Mouse (Mus musculus) neural tube, embryonic 14.5 days (tissue): ENCODE results near the gene Cuta. TPM values are rescaled to one million over a fixed set of nuclear protein-coding genes. Genes with fewer than 3 reads are reported as not detected.
"Not testable (repeated sequence)": the region's sequence is repeated elsewhere in the genome, so short reads cannot be mapped to it uniquely, and the experiment has no call there.

Experiments used
- ATAC-seq: fragments of 200-750 bp; cut with Nextera tagmentation; 2 replicates; pipeline ENCODE4 v1.8.0; 2017; ENCODE audit warnings: low read depth, mild to moderate bottlenecking, moderate TSS enrichment, moderate library complexity
- H3K27ac ChIP-seq: fragments of 300-500 bp; sonication (generic); 2 replicates; pipeline ENCODE4 v1.5.1; 2014; ENCODE audit warnings: low read depth, mild to moderate bottlenecking, control low read depth, low read length, moderate library complexity, mixed read lengths
- H3K27me3 ChIP-seq: fragments of 300-500 bp; sonication (generic); 2 replicates; pipeline ENCODE4 v1.6.1; 2014; ENCODE audit warnings: low read length; ENCODE audit not compliant: control insufficient read depth, insufficient read depth
- H3K36me3 ChIP-seq: fragments of 300-500 bp; sonication (generic); 2 replicates; pipeline ENCODE4 v1.6.1; 2014; ENCODE audit warnings: low read length, mixed read lengths; ENCODE audit not compliant: control insufficient read depth, insufficient read depth
- H3K4me1 ChIP-seq: fragments of 300-500 bp; sonication (generic); 2 replicates; pipeline ENCODE4 v1.6.1; 2014; ENCODE audit warnings: low read length; ENCODE audit not compliant: control insufficient read depth, insufficient read depth
- H3K4me2 ChIP-seq: fragments of 300-500 bp; sonication (generic); 2 replicates; pipeline ENCODE4 v1.6.1; 2014; ENCODE audit warnings: mild to moderate bottlenecking, low read depth, low read length, control low read depth
- H3K4me3 ChIP-seq: fragments of 300-500 bp; sonication (generic); 2 replicates; pipeline ENCODE4 v1.5.1; 2014; ENCODE audit warnings: low read depth, low read length, control low read depth, mixed read lengths
- H3K9ac ChIP-seq: fragments of 300-500 bp; sonication (generic); replicated peaks from 2 replicates; pipeline ENCODE4 v1.6.1; 2014; ENCODE audit warnings: low read depth, mild to moderate bottlenecking, control low read depth, low read length, mixed read lengths
- H3K9me3 ChIP-seq: fragments of 300-500 bp; sonication (generic); 2 replicates; pipeline ENCODE4 v1.6.1; 2016; ENCODE audit warnings: low read length; ENCODE audit not compliant: control insufficient read depth
- WGBS: fragments of 180-500 bp; shearing (Covaris S2); extraction: QIAGEN DNeasy Blood & Tissue Kit; methylation state at CpG from one replicate; pipeline ENCODE4 v1.1.7; 2014; 5-methylcytosine and 5-hydroxymethylcytosine counted together
- polyA plus RNA-seq: library from polyadenylated mRNA; unstranded; fragments of >200 nt; fragmentation: Nextera tagmentation; extraction: Ambion mirVana; gene quantifications from 2 replicates; pipeline ENCODE4 v1.2.1, GENCODE M21; 2014

Cuta gene
- polyA plus RNA-seq, 1 experiment from 2014 or later: 112 TPM

DNA sequence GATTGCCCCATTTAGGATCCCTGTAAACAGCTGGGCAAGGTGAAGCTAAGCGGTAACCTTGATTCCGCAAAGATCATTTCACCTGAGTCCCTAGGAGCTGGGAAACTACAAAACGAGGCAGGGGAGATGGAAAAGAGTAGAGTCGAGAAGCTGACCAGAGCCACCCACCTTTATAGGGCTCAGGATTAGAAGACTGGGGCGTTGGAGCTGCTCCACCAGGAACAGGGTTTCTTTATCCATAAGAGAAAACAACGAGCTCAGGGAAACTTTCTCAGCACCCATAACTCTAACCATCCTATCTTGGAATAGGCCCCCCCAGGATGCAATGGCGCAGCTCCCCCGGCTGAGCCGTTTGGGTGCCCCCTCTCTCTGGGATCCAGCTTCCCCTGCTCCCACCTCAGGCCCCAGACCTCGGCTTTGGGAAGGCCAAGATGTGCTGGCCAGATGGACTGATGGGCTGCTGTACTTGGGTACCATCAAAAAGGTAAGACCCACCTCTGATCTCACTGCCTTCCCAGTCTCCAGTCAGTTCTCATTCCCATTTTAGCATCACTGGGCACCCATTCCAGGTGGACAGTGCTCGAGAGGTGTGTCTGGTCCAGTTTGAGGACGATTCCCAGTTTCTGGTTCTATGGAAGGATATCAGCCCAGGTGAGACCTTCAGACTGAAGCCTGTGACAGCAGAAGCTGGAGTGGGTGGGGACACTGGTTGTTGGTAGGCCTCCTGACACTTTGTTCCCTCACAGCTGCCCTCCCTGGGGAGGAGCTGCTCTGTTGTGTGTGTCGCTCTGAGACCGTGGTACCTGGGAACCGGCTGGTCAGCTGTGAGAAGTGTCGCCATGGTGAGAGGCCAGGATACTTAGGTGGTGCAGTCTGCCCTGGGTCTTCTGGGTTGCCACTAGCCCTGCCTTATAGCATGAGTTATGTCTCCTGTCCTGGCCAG, 5.2 kb downstream of the Cuta start:
- WGBS: 84% methylated on average over 16 of the region's 16 CpGs
- H3K27ac ChIP-seq: no peak overlapping the region

DNA sequence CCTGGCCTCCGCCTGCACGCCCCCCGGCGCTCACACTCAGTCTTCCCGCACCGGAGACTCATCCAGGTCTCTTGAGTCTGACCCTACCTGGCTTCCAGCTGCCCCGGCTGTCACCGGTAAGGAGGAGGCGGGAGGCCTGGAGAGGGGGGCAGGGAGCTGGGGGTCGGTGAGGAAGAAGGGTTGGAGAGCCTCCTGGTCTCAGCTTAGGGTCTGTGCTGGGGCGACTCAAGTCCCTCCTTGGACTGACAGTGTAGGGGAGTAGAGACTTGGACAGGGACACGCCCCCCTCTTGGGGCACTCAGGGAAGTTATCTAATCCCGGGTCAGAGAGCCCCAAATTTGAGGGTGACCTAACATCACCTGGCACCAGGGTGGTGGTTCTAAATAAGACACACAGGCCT, 6.0 kb downstream of the Cuta start:
- Histone ChIP-seq H3K9me3 (no peaks in the 10 kb centered on the region), H3K36me3 (peaks cover 10% of the 10 kb centered on the region), H3K4me2 (peak overlapping the region; percentile 82), H3K27ac (peak overlapping the region; percentile 75), H3K4me1 (peaks cover 13% of the 10 kb centered on the region), H3K27me3 (no peaks in the 10 kb centered on the region), H3K4me3 (peak overlapping the region; percentile 77), H3K9ac (peak overlapping the region; percentile 82)
- peak; percentile 18 for ATAC-seq
- WGBS: 5% methylated on average over 13 of the region's 13 CpGs

More for the DNA sequence above, 5.2 kb downstream of the Cuta start:
- peak overlapping the region; percentile 77 for H3K4me3 ChIP-seq
- H3K4me2 ChIP-seq: peak overlapping the region; percentile 82
- peaks cover 10% of the 10 kb centered on the region for H3K36me3 ChIP-seq
- peaks cover 17% of the 10 kb centered on the region for H3K4me1 ChIP-seq
- H3K27me3 ChIP-seq: no peaks in the 10 kb centered on the region
- H3K9me3 ChIP-seq: no peaks in the 10 kb centered on the region
- H3K9ac ChIP-seq: peak overlapping the region; percentile 82
- no peak for ATAC-seq

DNA sequence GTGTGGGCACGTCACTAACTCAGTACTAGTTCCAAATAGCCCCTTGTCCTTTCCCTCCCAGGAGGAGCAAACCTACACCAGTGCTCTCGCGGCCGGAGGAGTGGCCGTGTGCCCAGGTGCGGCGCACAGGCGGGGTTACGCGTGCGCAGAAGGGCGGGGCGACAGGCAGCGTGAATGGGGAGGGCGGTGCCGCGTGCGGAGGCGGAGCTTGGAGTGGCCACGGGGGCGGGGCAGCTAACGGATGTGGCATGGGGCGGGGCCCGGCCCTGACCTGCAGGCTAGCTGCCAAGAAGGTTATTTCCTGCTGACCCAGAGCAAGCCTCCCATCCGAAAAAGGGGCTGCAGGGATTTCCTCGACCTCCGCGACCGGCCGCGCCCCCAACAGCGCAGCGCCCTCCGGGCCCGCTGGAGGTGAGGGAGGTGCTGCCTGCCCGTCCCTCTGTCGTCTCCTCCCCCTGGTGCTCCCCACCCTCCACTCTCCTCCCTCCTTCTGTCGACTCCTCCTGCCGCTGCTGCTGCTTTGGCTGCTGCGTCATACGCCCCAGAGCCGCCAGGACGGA, 6.5 kb downstream of the Cuta start, which contains the start of gene Phf1:
Gene Phf1, plus strand, starts transcription at position 214 of the 560 bp plus-strand sequence.
- peak within 1 kb of the TSS; percentile 75 for H3K27ac ChIP-seq
- H3K4me3 ChIP-seq: peak within 1 kb of the TSS; percentile 77
- peak within 1 kb of the TSS; percentile 82 for H3K4me2 ChIP-seq
- 0% methylated on average over 41 of the region's 43 CpGs for WGBS
- peak within 1 kb of the TSS; percentile 82 for H3K9ac ChIP-seq
- no peaks in the 10 kb centered on the region for H3K9me3 ChIP-seq
- peak; percentile 76 for ATAC-seq
- H3K4me1 ChIP-seq: peaks cover 8% of the 10 kb centered on the region
- H3K27me3 ChIP-seq: no peaks in the 10 kb centered on the region
- H3K36me3 ChIP-seq: peaks cover 10% of the 10 kb centered on the region

DNA sequence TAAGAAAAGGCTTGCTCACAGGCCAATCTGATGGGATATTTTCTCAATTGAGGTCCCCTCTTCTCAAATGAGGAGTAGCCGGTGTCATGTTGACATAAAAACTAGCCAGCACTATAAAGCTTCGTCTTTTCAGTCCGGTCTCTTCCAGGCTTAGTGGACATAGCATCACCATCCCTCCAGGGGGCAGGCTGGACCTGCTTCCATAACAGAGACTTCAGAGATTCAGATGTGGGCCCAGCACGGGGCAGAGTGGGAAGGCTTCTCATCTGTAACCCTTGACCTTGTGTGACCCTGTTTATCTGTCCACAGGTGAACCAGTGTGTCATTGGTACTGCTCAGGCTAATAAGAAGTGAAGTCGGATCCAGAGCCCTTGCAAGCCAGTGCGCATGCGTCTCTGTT, 7.6 kb downstream of the Cuta start:
- H3K4me1 ChIP-seq, H3K4me2 ChIP-seq, H3K4me3 ChIP-seq, H3K9ac ChIP-seq, H3K36me3 ChIP-seq, H3K9me3 ChIP-seq, H3K27ac ChIP-seq, H3K27me3 ChIP-seq: not testable (repeated sequence)
- 65% methylated on average over 7 of the region's 7 CpGs for WGBS
- 0 out of 2 replicates have a peak, but pooled peaks have one; percentile 9 for ATAC-seq

DNA sequence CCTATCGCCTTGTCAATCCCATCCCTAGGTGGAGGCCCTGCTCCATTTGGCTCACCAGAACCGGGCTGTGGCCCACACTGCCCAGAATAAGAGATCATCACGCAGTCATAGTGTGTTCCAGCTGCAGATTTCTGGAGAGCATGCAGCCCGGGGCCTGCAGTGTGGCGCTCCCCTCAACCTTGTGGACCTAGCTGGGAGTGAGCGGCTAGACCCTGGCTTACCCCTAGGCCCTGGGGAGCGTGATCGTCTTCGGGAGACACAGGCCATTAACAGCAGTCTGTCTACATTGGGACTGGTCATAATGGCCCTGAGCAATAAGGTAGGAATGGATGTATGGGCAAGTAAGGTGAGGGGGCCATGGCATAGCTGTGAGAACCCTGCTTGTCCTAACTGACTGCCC, 14.0 kb downstream of the Cuta start:
- H3K36me3 ChIP-seq, H3K27ac ChIP-seq, H3K27me3 ChIP-seq, H3K9me3 ChIP-seq, H3K9ac ChIP-seq, H3K4me1 ChIP-seq, H3K4me3 ChIP-seq, H3K4me2 ChIP-seq, ATAC-seq: not testable (repeated sequence)
- WGBS: 95% methylated on average over 9 of the region's 9 CpGs

DNA sequence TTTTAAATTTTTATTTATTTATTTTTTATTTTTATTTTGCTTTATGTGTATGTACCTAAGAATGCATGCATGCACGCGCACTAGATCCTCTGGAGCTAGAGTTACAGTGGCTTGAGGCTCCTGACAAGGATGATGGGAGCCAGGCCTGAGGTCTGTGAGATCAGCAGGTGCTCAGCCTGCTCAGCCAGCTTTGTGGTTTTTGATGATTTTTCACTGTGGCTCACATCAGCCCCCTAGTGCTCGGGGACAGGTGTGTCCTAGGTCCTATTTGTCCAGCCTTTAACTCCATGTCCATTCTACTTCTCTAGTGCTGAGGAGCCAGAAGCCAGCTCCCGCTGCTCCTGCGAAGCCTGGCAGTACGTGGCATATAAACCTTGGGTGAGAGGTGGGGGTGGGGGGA, 17.0 kb downstream of the Cuta start:
- not testable (repeated sequence) for ATAC-seq, H3K27me3 ChIP-seq, H3K36me3 ChIP-seq, H3K4me1 ChIP-seq, H3K9me3 ChIP-seq, H3K9ac ChIP-seq, H3K27ac ChIP-seq, H3K4me2 ChIP-seq, H3K4me3 ChIP-seq
- 91% methylated on average over 5 of the region's 6 CpGs for WGBS

DNA sequence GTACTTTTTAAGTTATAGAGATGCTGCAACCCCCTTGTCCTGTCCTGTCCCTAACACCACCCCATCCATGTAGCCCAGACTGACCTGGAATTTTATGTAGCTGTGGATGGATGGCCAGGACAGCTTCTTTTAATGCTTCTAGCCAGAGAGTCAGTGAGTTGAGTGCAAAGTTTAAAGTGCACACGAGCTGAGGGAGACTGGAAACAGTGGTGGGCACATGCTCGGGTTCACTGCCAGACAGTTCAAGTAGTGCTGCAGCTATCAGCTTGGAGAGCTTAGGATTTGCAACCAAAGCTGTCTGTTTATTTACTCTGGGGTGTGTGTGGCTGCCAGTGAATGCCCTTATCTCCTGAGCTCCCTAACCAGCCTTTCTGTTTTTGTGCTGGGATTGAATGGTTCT, 19.9 kb downstream of the Cuta start:
- ATAC-seq, H3K27me3 ChIP-seq: not testable (repeated sequence)
- 91% methylated on average over 2 of the region's 2 CpGs for WGBS

DNA sequence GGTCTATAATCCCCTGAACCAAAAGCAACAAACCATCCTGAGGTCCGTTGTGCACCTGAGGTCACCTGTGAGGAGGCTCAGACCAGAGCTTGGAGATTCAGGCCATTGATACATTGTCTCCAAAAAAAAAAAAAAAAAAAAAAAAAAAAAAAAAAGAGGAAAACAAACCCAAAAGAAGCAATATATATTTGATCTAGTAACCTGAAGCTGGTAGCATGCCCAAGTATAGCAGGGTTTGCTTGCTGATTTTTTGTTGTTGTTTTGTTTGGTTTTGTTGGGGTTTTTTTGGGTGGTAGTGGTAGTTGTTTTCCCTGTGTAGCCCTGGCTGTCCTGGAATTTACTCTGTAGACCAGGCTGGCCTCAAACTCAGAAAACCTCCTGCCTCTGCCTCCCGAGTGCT, 21.0 kb downstream of the Cuta start:
- no peaks in the 10 kb centered on the region for H3K36me3 ChIP-seq
- no peak overlapping the region for H3K27ac ChIP-seq
- H3K9ac ChIP-seq: no peak overlapping the region
- ATAC-seq: no peak
- H3K4me2 ChIP-seq: no peak overlapping the region
- H3K4me3 ChIP-seq: no peak overlapping the region
- 0 out of 2 replicates have a peak, but pooled peaks cover 2% of the 10 kb centered on the region for H3K4me1 ChIP-seq
- no peaks in the 10 kb centered on the region for H3K27me3 ChIP-seq
- WGBS: 71% methylated on average over 2 of the region's 2 CpGs
- H3K9me3 ChIP-seq: no peaks in the 10 kb centered on the region

More for the DNA sequence above, 19.9 kb downstream of the Cuta start:
- H3K4me3 ChIP-seq, H3K9ac ChIP-seq, H3K36me3 ChIP-seq, H3K4me2 ChIP-seq, H3K27ac ChIP-seq, H3K4me1 ChIP-seq, H3K9me3 ChIP-seq: not testable (repeated sequence)

DNA sequence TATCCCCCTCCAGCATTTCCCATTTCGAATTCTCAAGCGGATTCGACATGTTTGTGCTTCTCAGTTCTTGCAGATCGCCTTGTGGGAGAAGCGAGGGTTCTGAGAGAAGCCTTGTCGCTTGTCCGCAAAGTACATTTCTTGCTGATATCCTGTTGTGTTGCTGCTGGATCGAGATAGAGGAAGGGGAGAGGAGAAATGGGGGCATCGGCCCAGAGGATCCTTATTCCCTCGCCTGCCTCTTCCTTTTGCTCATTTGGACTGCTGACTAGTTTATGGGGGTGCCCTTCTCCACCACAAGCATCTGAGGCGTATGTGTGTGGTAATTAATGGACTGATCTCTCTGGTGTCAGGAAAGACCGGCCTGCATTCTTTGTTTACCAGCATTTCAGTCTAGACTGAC, 21.8 kb downstream of the Cuta start:
- peak overlapping the region; percentile 52 for H3K4me3 ChIP-seq
- H3K27me3 ChIP-seq, H3K9me3 ChIP-seq, ATAC-seq, H3K27ac ChIP-seq, H3K4me1 ChIP-seq, H3K36me3 ChIP-seq: not testable (repeated sequence)
- WGBS: 2% methylated on average over 12 of the region's 12 CpGs
- peak overlapping the region; percentile 50; the same call in 1 of the 2 replicates for H3K9ac ChIP-seq
- peak overlapping the region; percentile 59 for H3K4me2 ChIP-seq
